Mouse (Mus musculus): ENCODE measurements at regions not wholly inside any gene's neighbourhood (a gene's known extent, or its start where the extent isn't known, plus 50 kb on each side); places are given as distances from the start of the nearest gene placed in this dataset.

DNA sequence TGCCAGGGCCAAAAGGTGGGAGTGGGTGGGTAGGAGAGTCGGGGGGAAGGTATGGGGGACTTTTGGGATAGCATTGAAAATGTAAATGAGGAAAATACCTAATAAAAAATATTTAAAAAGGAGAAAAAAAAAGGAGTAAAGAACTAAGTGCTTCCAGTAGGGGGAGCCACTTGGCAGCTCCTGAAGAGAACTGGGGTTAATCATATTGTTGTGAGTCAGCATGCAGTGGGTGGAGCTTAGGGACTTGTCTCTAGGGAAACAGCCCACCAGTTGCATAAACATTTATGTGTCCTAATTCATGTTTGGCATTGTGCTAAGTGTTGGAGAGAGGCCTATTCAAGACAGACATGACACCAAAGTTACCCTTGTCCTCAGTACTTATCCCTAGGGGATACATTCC lies 466.0 kb upstream of the Gulo start:
- no peak for TF ChIP-seq EP300 (IDR thresholded peaks at IDR 0.05)
- peak; percentile 38; the same call in 1 of the 2 replicates for TF ChIP-seq CTCF (IDR thresholded peaks at IDR 0.05)
